ENCODE assay signal across 8 mouse cellular contexts in the genomic region with DNA sequence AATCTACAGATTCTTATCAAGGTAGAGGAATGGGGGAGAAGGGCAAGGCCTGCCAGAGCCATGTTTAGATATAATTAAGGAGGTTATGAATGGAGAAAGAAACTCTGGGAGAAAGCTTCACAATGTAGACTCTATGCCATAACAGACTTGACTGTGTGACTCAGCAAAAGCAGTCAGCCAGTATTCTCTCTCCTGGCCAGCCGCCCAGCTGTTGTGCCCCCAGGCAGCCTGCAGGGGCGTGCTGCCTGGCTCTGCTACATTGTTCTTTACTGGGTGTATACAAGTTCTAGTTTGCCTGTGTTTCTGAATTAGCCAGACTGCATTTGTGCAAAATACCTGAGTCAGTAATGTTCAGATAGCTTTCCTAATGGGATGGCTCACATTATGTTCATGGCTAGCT. TPM values are rescaled to one million over a fixed set of nuclear protein-coding genes. Genes with fewer than 3 reads are reported as not detected.
DNase-seq lines count a peak whose midpoint lies in the region; ATAC-seq lines count a peak whose summit lies in the region.

No protein-coding gene starts in this region.

- peak; percentile 100 for ATAC-seq in megakaryocyte-erythroid progenitor cell, adult 5-6 weeks (replicated peaks; ENCODE audit: low FRiP score, low TSS enrichment, poor library complexity, severe bottlenecking)
- no peak for ATAC-seq in hindbrain, embryonic 13.5 days (ENCODE audit: low FRiP score)

- H3K4me3 ChIP-seq in hindbrain, embryonic 13.5 days = no peak overlapping the region

- H3K27ac ChIP-seq in hindbrain, embryonic 13.5 days = no peak overlapping the region

- 41% methylated on average over 2 of the region's 2 CpGs for WGBS in hindbrain, embryonic 13.5 days

- peak; percentile 30 to 73 for DNase-seq in cerebellum, postnatal 14 days
- no peak for DNase-seq in cerebellum, adult 9-11 months
- DNase-seq in 3T3-L1 (ENCODE audit: low read depth, low spot score) = peak; percentile 90
- peak; percentile 18 to 43 for DNase-seq in adrenal gland, postnatal 4 days (ENCODE audit: low spot score in 2 of 2)
- peak; percentile 25 to 66 for DNase-seq in heart, adult 9 months (ENCODE audit: low spot score in 2 of 2)
- DNase-seq in layer of hippocampus, postnatal 36 days = peak; percentile 50 to 62

- no peak overlapping the region for H3K9ac ChIP-seq in hindbrain, embryonic 13.5 days

- H3K9me3 ChIP-seq in hindbrain, embryonic 13.5 days = no peaks in the 10 kb centered on the region

- no peaks in the 10 kb centered on the region for H3K27me3 ChIP-seq in hindbrain, embryonic 13.5 days

- no peaks in the 10 kb centered on the region for H3K36me3 ChIP-seq in hindbrain, embryonic 13.5 days

- no peaks in the 10 kb centered on the region for H3K4me1 ChIP-seq in hindbrain, embryonic 13.5 days (replicated peaks)

- no peak overlapping the region for H3K4me2 ChIP-seq in hindbrain, embryonic 13.5 days

RNA-seq across cellular contexts. Expression of a gene that starts 10.6 kb away (rescaled TPM):
- 10 to 100 TPM; 69.5 to 74.7 TPM for total RNA-seq in adrenal gland, postnatal 4 days (2021)
- 10 to 100 TPM; 42.3 to 47.0 TPM for total RNA-seq in layer of hippocampus, postnatal 36 days (2021)
- total RNA-seq in megakaryocyte-erythroid progenitor cell, adult 5-6 weeks (2014; fragmentation: Nextera tagmentation) = 6.9 and 7.5 TPM in 2 replicates
- total RNA-seq in megakaryocyte-erythroid progenitor cell, adult 5-6 weeks (2017) = 2.9 and 7.7 TPM in 2 replicates
- polyA plus RNA-seq in hindbrain, embryonic 13.5 days (2015; fragmentation: Nextera tagmentation; extraction: Ambion mirVana) = 7.5 and 9.7 TPM in 2 replicates

RNA-seq across cellular contexts. Expression of a gene that starts 55.1 kb away (rescaled TPM):
- total RNA-seq in adrenal gland, postnatal 4 days (2021) = under 1 TPM; 0.54 to 0.62 TPM
- total RNA-seq in layer of hippocampus, postnatal 36 days (2021) = 1 to 10 TPM in 1 of 2 experiments, under 1 TPM in 1; 0.90 to 1.2 TPM
- total RNA-seq in megakaryocyte-erythroid progenitor cell, adult 5-6 weeks (2014; fragmentation: Nextera tagmentation) = 1.4 TPM in 1 of 2 replicates, not detected in the other
- not detected in 2 replicates for total RNA-seq in megakaryocyte-erythroid progenitor cell, adult 5-6 weeks (2017)
- 0.14 and 0.43 TPM in 2 replicates for polyA plus RNA-seq in hindbrain, embryonic 13.5 days (2015; fragmentation: Nextera tagmentation; extraction: Ambion mirVana)

Comparison
In these comparisons a context has a peak if more than half of its experiments do, and no peak if none do; other contexts are left out.
1. RNA of a gene that starts 10.6 kb away (total RNA-seq): 69.5 to 74.7 TPM in adrenal gland, postnatal 4 days and 42.3 to 47.0 TPM in layer of hippocampus, postnatal 36 days; 2.9 to 7.7 TPM in megakaryocyte-erythroid progenitor cell, adult 5-6 weeks; every median in the first group is over 4 times any median in the second.